Mouse (Mus musculus) neural tube, embryonic 14.5 days (tissue): ENCODE measurements around the gene Etv2. TPM values are rescaled to one million over a fixed set of nuclear protein-coding genes. Genes with fewer than 3 reads are reported as not detected.

Experiments
- ATAC-seq: fragments of 200-750 bp; cut with Nextera tagmentation; 2 replicates; pipeline ENCODE4 v1.8.0; 2017; ENCODE audit warnings: low read depth, mild to moderate bottlenecking, moderate TSS enrichment, moderate library complexity
- H3K27ac ChIP-seq: fragments of 300-500 bp; sonication (generic); 2 replicates; pipeline ENCODE4 v1.5.1; 2014; ENCODE audit warnings: low read depth, mild to moderate bottlenecking, control low read depth, low read length, moderate library complexity, mixed read lengths
- H3K27me3 ChIP-seq: fragments of 300-500 bp; sonication (generic); 2 replicates; pipeline ENCODE4 v1.6.1; 2014; ENCODE audit warnings: low read length; ENCODE audit not compliant: control insufficient read depth, insufficient read depth
- H3K36me3 ChIP-seq: fragments of 300-500 bp; sonication (generic); 2 replicates; pipeline ENCODE4 v1.6.1; 2014; ENCODE audit warnings: low read length, mixed read lengths; ENCODE audit not compliant: control insufficient read depth, insufficient read depth
- H3K4me1 ChIP-seq: fragments of 300-500 bp; sonication (generic); 2 replicates; pipeline ENCODE4 v1.6.1; 2014; ENCODE audit warnings: low read length; ENCODE audit not compliant: control insufficient read depth, insufficient read depth
- H3K4me2 ChIP-seq: fragments of 300-500 bp; sonication (generic); 2 replicates; pipeline ENCODE4 v1.6.1; 2014; ENCODE audit warnings: mild to moderate bottlenecking, low read depth, low read length, control low read depth
- H3K4me3 ChIP-seq: fragments of 300-500 bp; sonication (generic); 2 replicates; pipeline ENCODE4 v1.5.1; 2014; ENCODE audit warnings: low read depth, low read length, control low read depth, mixed read lengths
- H3K9ac ChIP-seq: fragments of 300-500 bp; sonication (generic); replicated peaks from 2 replicates; pipeline ENCODE4 v1.6.1; 2014; ENCODE audit warnings: low read depth, mild to moderate bottlenecking, control low read depth, low read length, mixed read lengths
- H3K9me3 ChIP-seq: fragments of 300-500 bp; sonication (generic); 2 replicates; pipeline ENCODE4 v1.6.1; 2016; ENCODE audit warnings: low read length; ENCODE audit not compliant: control insufficient read depth
- WGBS: fragments of 180-500 bp; shearing (Covaris S2); extraction: QIAGEN DNeasy Blood & Tissue Kit; methylation state at CpG from one replicate; pipeline ENCODE4 v1.1.7; 2014; 5-methylcytosine and 5-hydroxymethylcytosine counted together
- microRNA-seq: library from miRNA; unstranded; fragments of <30 nt; microRNA quantifications from one replicate; pipeline ENCODE4, GENCODE M21; 2016
- polyA plus RNA-seq: library from polyadenylated mRNA; unstranded; fragments of >200 nt; fragmentation: Nextera tagmentation; extraction: Ambion mirVana; gene quantifications from 2 replicates; pipeline ENCODE4 v1.2.1, GENCODE M21; 2014

The Etv2 gene
- polyA plus RNA-seq, 1 experiment from 2014 or later = not detected

DNA sequence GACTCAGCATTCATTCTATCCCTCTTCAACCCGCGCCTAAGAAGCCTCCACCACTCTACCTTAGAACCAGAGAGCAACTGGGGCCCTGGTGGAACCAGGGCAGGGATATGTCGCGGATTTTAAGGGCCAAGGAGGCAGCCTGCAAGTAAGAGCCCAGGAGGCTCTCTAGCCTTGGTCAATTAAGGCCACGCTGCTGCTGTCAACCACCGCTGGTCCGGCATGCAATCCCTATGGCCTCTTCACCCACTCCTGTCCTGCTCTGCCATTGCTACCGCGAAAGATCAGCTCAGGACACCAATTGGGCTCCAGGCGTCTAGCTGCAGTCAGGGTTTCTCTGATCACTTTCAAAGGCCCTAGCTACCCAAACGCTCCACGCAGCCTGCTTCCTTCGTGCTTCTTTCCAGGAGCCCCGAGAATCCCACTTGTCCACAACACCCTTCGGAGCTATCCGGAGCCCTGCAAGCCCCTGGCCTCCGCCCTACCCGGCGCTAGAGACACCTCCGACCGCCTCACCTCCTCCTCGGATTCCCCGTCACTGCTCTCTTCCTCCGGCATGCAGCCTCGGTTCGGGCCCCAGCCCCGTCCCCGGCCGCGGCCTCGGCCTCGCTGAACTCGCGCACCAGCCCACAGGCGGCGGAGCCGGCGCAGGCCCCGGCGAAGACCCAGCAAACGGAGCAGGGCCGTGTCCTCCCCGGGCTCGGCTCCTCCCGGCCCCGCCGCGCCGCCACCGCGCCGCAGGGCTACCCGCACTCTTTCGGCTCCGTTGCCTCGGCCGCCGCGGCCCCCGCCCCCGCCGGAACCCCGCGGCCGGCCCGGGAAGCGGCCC is 47.6 kb downstream of the Etv2 start:
- no peaks in the 10 kb centered on the region for H3K9me3 ChIP-seq
- peak overlapping the region; percentile 93 for H3K4me3 ChIP-seq
- peak; percentile 36 for ATAC-seq
- peaks cover 13% of the 10 kb centered on the region for H3K4me1 ChIP-seq
- peak overlapping the region; percentile 92 for H3K27ac ChIP-seq
- peak overlapping the region; percentile 97 for H3K4me2 ChIP-seq
- H3K9ac ChIP-seq = peak overlapping the region; percentile 96
- under 1% methylated on average over 54 of the region's 67 CpGs for WGBS
- H3K36me3 ChIP-seq = peaks cover 36% of the 10 kb centered on the region
- peaks cover 3% of the 10 kb centered on the region; the same call in 1 of the 2 replicates for H3K27me3 ChIP-seq

DNA sequence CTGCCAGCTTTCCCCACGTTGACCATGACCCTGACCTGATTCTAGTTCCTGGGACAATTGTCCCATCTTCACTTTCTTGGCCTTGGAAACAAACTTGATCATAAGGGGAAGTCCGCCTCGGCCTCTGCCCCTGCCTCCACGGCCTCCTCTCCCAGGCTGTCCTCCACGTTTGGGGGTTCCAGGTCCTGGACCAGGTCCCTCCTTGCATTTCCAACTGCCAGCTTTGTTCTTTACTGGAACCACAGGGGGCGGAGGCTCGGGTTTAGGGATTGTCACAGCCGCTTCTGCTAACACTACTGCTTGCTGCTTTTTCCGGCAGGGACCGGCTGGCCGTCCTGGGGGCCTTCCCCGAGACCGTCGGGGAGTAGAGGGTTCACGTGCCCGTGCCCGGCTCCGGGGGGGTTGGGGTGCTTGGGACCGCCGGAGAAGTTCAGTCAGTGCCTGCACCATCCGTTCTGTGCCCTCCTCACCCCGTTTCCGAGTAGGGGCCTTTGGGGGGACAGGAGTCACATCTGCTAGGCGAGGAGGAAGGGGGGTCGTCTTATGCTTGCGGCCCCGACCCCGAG is 49.1 kb downstream of the Etv2 start:
- 91% methylated on average over 28 of the region's 28 CpGs for WGBS
- no peak for ATAC-seq
- Histone ChIP-seq H3K9ac (no peak overlapping the region), H3K36me3 (peaks cover 50% of the 10 kb centered on the region), H3K4me2 (peak overlapping the region; percentile 97; the same call in 1 of the 2 replicates), H3K9me3 (no peaks in the 10 kb centered on the region), H3K4me1 (peaks cover 13% of the 10 kb centered on the region), H3K27ac (no peak overlapping the region), H3K4me3 (no peak overlapping the region), H3K27me3 (peaks cover 3% of the 10 kb centered on the region; the same call in 1 of the 2 replicates)

DNA sequence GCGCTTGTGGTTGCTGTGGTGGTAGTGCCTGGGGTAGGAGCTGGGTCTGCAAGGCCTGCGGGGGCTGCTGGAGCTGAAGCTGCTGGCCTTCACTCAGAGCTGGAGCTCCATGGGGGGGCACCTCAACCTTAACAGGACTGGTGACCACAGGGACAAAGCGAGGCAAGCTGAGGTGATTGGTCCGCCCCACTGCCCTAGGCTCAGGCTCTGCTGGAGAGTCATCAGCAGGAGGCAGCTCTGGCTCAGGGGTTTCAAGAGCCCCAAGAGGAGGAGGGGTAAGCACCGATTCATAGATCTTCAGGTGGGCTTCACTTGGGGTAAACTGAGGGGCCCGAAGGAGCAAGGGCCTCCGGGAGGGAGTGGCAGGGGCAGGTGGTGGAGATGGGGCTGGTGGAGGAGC is 50.5 kb downstream of the Etv2 start:
- Histone ChIP-seq H3K4me1 (peaks cover 13% of the 10 kb centered on the region), H3K27me3 (peaks cover 3% of the 10 kb centered on the region; the same call in 1 of the 2 replicates), H3K9ac (no peak overlapping the region), H3K4me3 (no peak overlapping the region), H3K4me2 (no peak overlapping the region), H3K9me3 (no peaks in the 10 kb centered on the region), H3K36me3 (peaks cover 60% of the 10 kb centered on the region), H3K27ac (no peak overlapping the region)
- no peak for ATAC-seq
- 97% methylated on average over 7 of the region's 7 CpGs for WGBS

GRCm38 (mm10) chr7:30584339-30584738 is 51.3 kb downstream of the Etv2 start:
- Histone ChIP-seq H3K4me3 (no peak overlapping the region), H3K36me3 (peaks cover 69% of the 10 kb centered on the region), H3K9me3 (no peaks in the 10 kb centered on the region), H3K27me3 (peaks cover 3% of the 10 kb centered on the region; the same call in 1 of the 2 replicates), H3K27ac (no peak overlapping the region), H3K4me1 (peaks cover 13% of the 10 kb centered on the region), H3K4me2 (no peak overlapping the region), H3K9ac (no peak overlapping the region)
- WGBS = 93% methylated on average over 10 of the region's 10 CpGs
- ATAC-seq = no peak

Small RNA genes within 50 kb of the gene (microRNA-seq; reads per million reads assigned to microRNA genes)
- not detected for gene Mir3569

Other genes starting within 250 kb of the Etv2 start
- 23.3 and 39.9 TPM in 2 replicates for gene Tyrobp, start 222.1 kb downstream of the Etv2 start, polyA plus RNA-seq
- 1.1 TPM in 1 of 2 replicates, not detected in the other for gene Hcst, start 216.0 kb downstream of the Etv2 start, polyA plus RNA-seq
- gene Nfkbid, start 214.1 kb downstream of the Etv2 start, polyA plus RNA-seq = 2.5 and 3.1 TPM in 2 replicates
- gene Aplp1, start 190.3 kb downstream of the Etv2 start, polyA plus RNA-seq = 641 and 675 TPM in 2 replicates
- gene Kirrel2, start 178.2 kb downstream of the Etv2 start, polyA plus RNA-seq = 0.27 and 0.89 TPM in 2 replicates
- 0.30 TPM in 1 of 2 replicates, not detected in the other for gene Nphs1, start 177.5 kb downstream of the Etv2 start, polyA plus RNA-seq
- gene Prodh2, start 142.2 kb downstream of the Etv2 start, polyA plus RNA-seq = not detected in 2 replicates
- gene Arhgap33, start 100.8 kb downstream of the Etv2 start, polyA plus RNA-seq = 110 and 111 TPM in 2 replicates
- gene Hspb6, start 83.7 kb downstream of the Etv2 start, polyA plus RNA-seq = 7.0 and 8.4 TPM in 2 replicates
- gene Proser3, start 83.6 kb downstream of the Etv2 start, polyA plus RNA-seq = 9.3 and 11.1 TPM in 2 replicates
- gene Lin37, start 76.0 kb downstream of the Etv2 start, polyA plus RNA-seq = 55.4 and 57.4 TPM in 2 replicates
- 99.4 and 99.6 TPM in 2 replicates for gene U2af1l4, start 72.6 kb downstream of the Etv2 start, polyA plus RNA-seq
- 8.1 and 9.4 TPM in 2 replicates for gene Gm49396, start 72.5 kb downstream of the Etv2 start, polyA plus RNA-seq
- gene Psenen, start 72.2 kb downstream of the Etv2 start, polyA plus RNA-seq = 111 and 126 TPM in 2 replicates
- 2.8 and 3.7 TPM in 2 replicates for gene Igflr1, start 70.4 kb downstream of the Etv2 start, polyA plus RNA-seq
- gene Kmt2b, start 47.1 kb downstream of the Etv2 start, polyA plus RNA-seq = 13.6 and 14.6 TPM in 2 replicates
- 0.30 and 0.35 TPM in 2 replicates for gene Zbtb32, start 36.9 kb downstream of the Etv2 start, polyA plus RNA-seq
- gene Upk1a, start 23.0 kb downstream of the Etv2 start, polyA plus RNA-seq = 0.43 and 0.62 TPM in 2 replicates
- 1,118 and 1,342 TPM in 2 replicates for gene Cox6b1, start 9.7 kb downstream of the Etv2 start, polyA plus RNA-seq
- 98.3 and 110 TPM in 2 replicates for gene Rbm42, start 14.5 kb upstream of the Etv2 start, polyA plus RNA-seq
- gene Haus5, start 29.1 kb upstream of the Etv2 start, polyA plus RNA-seq = 22.4 and 23.9 TPM in 2 replicates
- gene Pmis2, start 35.8 kb upstream of the Etv2 start, polyA plus RNA-seq = not detected in 2 replicates
- gene 2200002J24Rik, start 63.1 kb upstream of the Etv2 start, polyA plus RNA-seq = not detected in 2 replicates
- gene Atp4a, start 76.4 kb upstream of the Etv2 start, polyA plus RNA-seq = 1.9 and 2.9 TPM in 2 replicates
- 286 and 323 TPM in 2 replicates for gene Tmem147, start 93.7 kb upstream of the Etv2 start, polyA plus RNA-seq
- 0.90 and 1.2 TPM in 2 replicates for gene Gapdhs, start 107.8 kb upstream of the Etv2 start, polyA plus RNA-seq
- gene Sbsn, start 115.6 kb upstream of the Etv2 start, polyA plus RNA-seq = 1.7 and 2.0 TPM in 2 replicates
- gene Dmkn, start 127.9 kb upstream of the Etv2 start, polyA plus RNA-seq = 0.73 and 2.3 TPM in 2 replicates
- 0.88 TPM in 1 of 2 replicates, not detected in the other for gene Krtdap, start 152.0 kb upstream of the Etv2 start, polyA plus RNA-seq
- 0.24 and 0.35 TPM in 2 replicates for gene Ffar2, start 187.9 kb upstream of the Etv2 start, polyA plus RNA-seq
- not detected in 2 replicates for gene Ffar3, start 220.3 kb upstream of the Etv2 start, polyA plus RNA-seq
- gene Ffar1, start 225.7 kb upstream of the Etv2 start, polyA plus RNA-seq = not detected in 2 replicates
- gene Cd22, start 244.5 kb upstream of the Etv2 start, polyA plus RNA-seq = not detected in 2 replicates